Comparison of ENCODE assay signal across 17 mouse cellular contexts in the genomic region with DNA sequence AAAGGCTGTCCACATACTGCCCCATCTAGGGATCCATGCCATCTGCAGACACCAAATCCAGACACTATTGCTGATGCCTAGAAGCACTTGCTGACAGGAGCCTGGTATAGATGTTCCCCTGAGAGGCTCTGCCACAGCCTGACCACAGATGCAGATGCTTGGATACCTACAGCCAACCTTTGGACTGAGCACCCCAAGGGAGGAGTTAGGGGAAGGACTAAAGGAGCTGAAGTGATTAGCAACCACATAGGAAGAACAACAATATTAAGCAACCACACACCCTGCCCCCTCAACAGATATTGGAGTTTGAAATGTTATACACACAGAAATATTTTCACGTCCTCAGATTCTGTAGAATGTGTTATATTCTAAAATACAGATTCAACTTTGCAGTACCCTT.
"Had no signal": no experiment of that assay in that cellular context is flagged by ENCODE, and none has a peak within 500 bp of the region (broad histone marks: within the 10 kb centered on the region; RNA-seq: fewer than 3 reads in every experiment).

No protein-coding gene starts in this region.

- H3K4me2 ChIP-seq: lung, embryonic 15.5 days; midbrain, embryonic 11.5 days; midbrain, embryonic 13.5 days; midbrain, embryonic 15.5 days; neural tube, embryonic 12.5 days; stomach, embryonic 15.5 days had no signal

- DNase-seq: lung, adult 2 months; lung, postnatal 14 days; lung, postnatal 36 days; right cerebral cortex, postnatal 14 days; thymus, adult 2 months; thymus, postnatal 14 days; thymus, postnatal 36 days had no signal

- H3K27me3 ChIP-seq: lung, embryonic 15.5 days; megakaryocyte, embryonic 14.5 days; midbrain, embryonic 13.5 days; midbrain, embryonic 15.5 days; neural tube, embryonic 12.5 days; stomach, embryonic 15.5 days had no signal

- H3K36me3 ChIP-seq: lung, embryonic 15.5 days; midbrain, embryonic 13.5 days; midbrain, embryonic 15.5 days; neural tube, embryonic 12.5 days; stomach, embryonic 15.5 days had no signal

- H3K4me3 ChIP-seq: lung, embryonic 15.5 days; megakaryocyte, embryonic 14.5 days; midbrain, embryonic 13.5 days; midbrain, embryonic 15.5 days; neural tube, embryonic 12.5 days; stomach, embryonic 15.5 days had no signal

- H3K27ac ChIP-seq: lung, embryonic 15.5 days; macrophage; midbrain, embryonic 13.5 days; midbrain, embryonic 15.5 days; neural tube, embryonic 12.5 days; stomach, embryonic 15.5 days; stomach, postnatal 0 days had no signal

- H3K9me3 ChIP-seq: lung, embryonic 15.5 days; midbrain, embryonic 13.5 days; midbrain, embryonic 15.5 days; neural tube, embryonic 12.5 days; stomach, embryonic 15.5 days had no signal

- H3K4me1 ChIP-seq: lung, embryonic 15.5 days; megakaryocyte, embryonic 14.5 days; midbrain, embryonic 13.5 days; midbrain, embryonic 15.5 days; neural tube, embryonic 12.5 days; stomach, embryonic 15.5 days had no signal

- H3K9ac ChIP-seq: lung, embryonic 15.5 days; midbrain, embryonic 13.5 days; midbrain, embryonic 15.5 days; neural tube, embryonic 12.5 days; stomach, embryonic 15.5 days had no signal

- ATAC-seq: lung, postnatal 0 days; midbrain, embryonic 13.5 days; midbrain, embryonic 15.5 days had no signal
